Mouse (Mus musculus) kidney, postnatal 25 days (tissue): ENCODE results near the gene Deup1.

Experiments used
- DNase-seq, 2 experiments: peaks; one replicate each; pipeline ENCODE4 v3.0.0; 2021; ENCODE audit warnings: mixed read lengths in 2 of 2

Deup1 gene

DNA sequence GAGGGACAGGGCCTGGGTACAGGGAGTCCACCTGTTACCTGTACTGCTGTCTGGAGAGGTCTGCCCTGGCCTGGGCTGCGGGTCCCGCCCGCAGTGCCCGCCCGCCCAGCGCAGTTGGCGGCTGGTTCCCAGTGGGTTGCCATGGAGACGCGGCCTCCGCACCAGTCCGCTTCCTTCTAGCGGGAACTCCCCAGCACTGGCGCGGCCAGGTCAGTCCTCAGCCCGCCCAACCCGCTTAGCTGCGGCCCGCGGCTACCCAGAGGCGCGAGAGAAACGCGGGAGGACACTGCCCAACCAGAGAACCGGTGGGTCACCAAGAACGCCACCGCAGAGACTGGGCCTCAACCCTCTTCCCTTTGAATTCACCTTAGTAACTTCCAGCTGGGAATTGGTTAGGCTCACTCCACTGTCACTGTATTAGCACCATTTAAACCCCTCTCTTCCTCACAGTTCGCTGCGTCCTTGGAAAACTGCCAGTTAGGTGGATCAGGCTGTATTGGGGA is at the start of gene Deup1:
Gene Deup1 (minus strand): TSS at position 149 of the 503 bp plus-strand sequence.
- DNase-seq: peak; percentile 67 to 84

DNA sequence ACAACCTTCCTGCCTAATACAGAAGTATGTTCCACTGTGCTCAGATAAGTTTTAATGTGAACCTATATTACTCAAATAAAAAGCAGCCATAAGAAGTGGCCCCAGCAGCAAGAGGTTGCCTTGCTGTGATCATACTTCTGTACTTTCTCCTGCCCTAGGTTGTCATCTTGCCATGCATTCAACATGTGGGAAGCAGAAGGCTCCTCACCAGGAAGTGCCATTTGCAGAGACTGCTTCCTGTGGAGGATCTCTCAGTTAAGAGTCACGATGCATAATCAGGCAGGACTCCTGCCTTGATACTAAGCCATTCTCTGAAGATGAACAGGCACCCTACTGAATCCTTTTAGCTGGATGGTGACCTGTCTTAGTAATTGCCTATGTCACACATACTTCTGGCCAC is 44.5 kb upstream of the Deup1 start:
- DNase-seq: no peak

DNA sequence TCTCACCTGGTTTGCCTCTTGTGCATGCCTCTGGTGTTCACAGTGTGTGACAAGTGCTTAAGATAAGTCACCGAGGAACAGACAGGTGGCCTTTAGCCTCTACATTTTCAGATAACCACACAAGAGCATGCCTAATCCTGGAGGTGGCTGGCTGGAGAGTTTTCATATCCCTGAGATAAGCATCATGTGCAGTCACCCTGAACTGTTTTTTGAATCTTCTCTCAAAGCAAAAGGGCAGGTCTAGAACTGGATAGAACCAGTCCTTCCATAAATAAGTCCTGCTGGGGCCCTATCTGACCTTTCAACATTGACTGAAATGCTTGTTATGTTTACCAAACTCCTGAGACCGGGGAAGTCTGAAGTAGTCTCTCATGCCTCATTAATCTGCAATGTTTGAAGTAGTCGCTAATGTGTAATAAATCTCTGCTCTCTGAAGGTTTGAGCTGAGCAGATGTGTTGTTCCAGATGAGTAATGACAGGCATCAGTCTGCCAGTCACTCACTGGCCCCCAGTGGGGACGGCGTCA is 42.3 kb upstream of the Deup1 start:
- peak; percentile 19 to 44 for DNase-seq

DNA sequence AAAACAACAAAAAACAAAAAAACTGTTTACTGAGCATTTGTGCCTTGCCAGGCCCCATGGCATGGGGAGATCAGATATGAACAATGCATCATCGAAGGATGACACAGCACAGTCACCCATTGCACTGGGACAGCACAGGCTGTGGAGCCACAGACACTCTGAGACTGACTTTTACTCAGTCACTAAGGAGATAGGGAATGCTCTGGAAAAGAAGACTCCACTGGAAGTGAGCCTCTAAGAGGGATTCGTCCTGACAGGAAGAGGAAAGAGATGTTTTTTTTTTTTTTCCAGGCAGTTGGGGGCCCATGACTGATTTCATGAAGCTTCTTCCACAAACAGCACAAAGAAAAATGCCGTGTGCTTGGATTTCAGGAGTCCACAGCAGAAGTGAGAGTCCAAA is 41.7 kb upstream of the Deup1 start:
- no peak for DNase-seq

DNA sequence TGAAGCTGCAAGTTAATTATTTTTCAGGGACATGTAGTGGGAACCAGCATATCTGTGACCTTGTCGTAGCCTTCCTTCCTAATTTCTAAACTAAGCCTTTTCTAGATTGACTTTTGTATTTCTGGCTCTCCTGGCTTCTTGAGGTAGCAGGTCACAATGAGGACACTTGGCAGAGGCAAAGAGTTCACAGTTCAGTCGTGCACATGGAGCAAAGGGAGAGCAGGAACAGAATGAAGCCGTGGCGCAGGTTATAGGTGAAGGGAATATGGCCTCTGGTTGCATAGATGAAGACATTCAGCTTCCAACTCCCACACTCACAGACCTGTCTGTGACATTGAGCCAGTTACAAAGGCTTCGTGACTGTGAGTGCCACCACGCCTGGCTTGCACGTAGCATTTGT is 36.9 kb upstream of the Deup1 start:
- peak; percentile 62 to 72 for DNase-seq

DNA sequence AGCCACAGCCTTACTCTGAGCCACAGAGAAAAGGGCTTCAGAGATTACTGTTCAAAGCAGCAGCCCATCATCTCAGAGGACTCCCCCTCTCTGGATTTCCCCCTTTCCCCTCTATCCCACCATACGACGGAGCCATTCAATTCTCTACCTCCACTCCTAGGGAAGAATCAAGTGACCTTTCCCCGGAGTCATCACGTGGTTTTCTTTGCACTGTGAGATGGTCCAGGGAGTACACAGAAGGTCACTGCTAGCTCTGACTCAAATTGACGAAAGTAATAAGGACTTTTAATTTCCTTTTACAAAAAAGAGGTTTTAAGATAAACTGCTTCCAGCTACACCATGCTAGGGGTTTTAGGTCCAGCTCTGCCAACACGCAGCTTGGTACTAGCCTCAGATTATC is 31.3 kb upstream of the Deup1 start:
- peak in 1 of 2 experiments; percentile 26 for DNase-seq

DNA sequence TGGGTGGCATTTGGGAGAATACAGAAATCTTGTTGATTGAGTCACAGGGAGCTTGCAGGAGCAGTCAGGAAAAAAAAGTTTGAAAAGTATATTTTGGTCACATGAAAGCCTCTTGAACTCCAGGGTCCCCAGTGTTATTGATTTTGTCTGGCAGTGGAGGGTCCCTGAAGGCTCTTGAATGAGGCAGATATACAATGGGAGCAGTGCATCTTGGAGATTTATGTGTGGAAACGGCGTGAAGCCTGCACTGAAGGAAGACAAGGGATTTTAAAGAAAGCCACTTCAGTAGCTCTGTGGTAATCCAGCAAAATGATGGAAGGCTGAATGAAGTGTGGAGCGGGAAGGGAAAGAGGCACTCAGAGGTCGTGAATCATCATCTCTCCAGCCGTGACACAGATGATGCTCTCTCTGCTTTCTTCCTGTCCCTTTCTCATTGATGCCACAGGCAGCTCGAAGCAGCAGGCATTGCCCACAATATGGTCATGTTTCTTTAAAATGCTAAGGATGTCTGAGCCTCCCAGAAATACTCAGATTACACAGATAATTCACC is 30.6 kb upstream of the Deup1 start:
- DNase-seq: no peak

DNA sequence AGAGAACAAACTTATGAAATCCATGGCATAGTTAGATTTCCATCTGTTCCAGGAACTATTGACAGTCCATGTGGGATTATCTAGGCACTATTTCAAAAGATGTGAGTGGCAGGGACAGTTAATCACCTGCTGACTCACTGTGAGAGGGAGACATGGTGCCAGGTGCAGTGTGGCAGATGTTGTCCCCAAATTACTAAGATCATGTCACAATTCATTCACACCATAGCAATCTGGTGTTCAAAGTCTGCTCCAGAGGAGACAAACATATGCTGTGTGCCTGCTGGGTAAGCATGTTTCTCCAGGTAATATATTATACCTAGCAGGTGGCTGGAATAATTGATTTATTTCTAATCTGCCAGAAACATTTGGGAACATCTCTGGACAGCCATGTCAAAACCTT is 25.3 kb upstream of the Deup1 start:
- no peak for DNase-seq

DNA sequence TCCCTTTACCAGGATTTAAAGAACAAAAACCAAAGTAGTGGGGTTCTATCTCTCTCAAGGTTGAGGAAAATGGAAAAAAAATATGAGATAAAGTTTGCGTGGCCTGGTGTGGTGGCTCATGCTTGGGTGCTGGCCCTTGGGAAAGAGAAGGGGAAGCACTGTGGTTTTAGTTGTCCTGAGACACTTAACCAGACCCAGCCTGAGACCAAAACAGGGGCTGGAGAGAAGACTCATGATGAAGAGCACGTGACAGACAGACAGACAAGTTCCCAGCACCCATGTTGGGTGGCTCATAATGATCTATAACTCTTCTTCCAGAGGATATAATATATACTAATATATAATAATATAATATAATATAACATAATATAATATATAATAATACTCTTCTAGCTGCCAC is 22.2 kb upstream of the Deup1 start:
- no peak for DNase-seq

DNA sequence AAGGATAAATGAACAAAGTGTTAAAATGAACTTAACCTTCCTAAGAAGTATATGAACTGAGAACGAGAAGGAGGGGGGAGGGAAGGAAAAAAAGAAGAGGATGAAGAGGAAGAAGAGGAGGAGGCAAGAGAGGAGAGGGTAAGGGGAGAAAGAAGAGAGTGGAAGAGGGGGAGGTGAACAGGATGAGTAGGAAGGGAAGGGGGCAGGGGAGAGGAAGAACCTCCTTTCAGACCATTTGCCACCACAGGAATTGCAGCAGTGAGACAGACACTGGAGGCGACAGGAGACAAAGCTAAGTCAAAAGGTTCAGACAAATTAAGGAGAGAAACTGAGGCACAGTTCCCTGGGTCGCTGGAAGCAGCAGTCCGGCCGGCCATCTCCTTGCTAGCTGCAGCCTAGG is 349 bp downstream of the Deup1 start:
- DNase-seq: no peak

DNA sequence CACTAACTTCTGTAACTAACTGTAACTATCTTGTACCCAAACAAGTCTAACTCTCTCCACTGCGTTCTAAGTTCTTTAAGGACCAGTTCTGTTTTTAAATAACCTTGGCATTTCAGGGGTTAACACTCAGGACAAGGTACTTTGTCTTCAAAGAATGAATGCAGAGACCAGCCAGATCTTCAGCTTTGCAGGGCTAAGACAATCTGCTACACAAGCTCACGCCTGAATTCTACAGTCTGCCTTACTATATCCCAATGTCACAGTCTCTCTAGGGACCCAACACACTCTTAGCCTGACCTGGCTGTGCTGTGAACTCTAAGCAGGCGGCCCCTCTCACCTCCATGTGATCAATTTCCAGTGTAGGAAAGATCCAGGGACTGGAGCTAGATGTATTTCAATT is 3.0 kb downstream of the Deup1 start:
- DNase-seq: no peak

DNA sequence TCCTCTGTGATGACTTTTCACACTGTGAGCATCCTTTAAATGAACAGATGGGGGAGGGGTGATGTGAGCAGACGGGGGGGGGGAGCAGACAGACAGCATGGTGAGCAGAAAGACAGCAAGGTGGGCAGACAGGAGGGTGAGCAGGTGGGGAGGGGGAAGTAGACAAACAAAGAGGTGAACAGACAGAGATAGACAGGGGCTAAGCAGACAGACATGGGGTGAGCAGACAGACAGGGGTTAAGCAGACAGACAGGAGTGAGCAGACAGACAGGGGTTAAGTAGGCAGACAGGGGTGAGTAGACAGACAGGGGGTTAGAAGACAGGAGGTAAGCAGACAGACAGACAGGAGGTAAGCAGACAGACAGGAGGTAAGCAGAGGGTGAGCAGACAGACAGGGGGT is 8.0 kb downstream of the Deup1 start:
- no peak for DNase-seq

DNA sequence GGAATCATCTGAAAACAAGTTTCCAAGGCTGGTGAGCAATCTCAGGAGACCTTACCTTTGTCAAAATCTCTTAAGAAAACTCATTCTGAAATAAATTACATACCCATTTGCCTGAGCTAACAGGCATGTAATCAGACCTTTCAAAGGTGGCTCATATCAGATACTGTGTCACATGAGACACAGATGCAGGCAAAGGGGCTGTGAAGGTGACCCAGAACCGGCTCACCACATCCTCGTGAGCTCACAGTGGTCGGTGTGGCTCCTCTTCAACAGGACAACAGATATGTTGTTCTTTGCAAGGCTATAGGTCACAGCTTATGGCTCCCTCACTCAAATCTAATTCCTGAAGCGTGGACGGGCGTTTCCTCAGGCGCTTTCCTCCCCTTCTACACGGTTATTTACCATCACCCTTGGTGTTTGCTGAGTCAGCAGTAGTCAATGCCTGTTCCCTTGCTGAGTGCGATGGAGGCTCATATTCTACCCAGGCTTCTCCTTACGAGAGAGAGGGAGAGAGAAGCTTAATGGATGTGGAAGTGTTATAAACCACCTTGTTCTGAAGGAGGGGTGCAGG is 8.6 kb downstream of the Deup1 start:
- DNase-seq: no peak

DNA sequence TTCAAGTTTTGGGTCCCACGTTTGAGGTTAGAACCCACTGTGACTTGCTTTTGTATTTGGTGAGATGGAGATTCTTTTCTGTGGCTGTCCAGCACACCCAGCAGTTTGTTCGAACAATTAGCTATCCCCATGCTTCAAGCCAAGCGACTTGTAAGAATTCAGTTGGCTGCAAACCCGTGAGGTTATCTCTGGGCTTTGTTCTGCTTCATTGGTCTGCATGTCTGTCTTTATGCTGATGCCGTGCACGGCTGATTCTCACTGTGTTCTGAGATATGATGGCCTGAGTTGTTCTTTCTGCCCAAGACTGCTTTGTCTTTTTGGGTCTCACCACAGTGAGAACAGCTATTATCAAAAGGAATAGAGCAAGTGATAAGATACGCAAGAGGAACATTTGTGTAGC is 10.7 kb downstream of the Deup1 start:
- no peak for DNase-seq

DNA sequence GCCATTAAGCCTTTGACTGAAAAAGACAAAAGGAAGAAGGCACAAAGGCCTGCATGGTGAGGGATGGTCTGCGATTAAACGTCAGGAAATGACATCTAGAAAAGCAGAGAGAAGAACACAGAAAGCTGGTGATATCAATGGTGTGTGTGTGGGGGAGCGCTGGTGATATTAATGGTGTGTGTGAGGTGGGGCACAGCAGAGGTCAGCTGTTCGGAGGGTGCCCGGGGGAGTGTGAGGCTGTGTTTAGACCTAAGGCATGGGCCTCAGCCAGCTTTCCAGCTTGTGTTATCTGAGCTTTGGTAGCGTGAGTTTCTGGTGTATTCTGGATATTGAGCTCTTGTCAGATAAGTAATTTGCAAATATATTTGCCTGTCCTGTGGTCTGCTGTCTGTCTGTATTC is 11.3 kb downstream of the Deup1 start:
- no peak for DNase-seq

DNA sequence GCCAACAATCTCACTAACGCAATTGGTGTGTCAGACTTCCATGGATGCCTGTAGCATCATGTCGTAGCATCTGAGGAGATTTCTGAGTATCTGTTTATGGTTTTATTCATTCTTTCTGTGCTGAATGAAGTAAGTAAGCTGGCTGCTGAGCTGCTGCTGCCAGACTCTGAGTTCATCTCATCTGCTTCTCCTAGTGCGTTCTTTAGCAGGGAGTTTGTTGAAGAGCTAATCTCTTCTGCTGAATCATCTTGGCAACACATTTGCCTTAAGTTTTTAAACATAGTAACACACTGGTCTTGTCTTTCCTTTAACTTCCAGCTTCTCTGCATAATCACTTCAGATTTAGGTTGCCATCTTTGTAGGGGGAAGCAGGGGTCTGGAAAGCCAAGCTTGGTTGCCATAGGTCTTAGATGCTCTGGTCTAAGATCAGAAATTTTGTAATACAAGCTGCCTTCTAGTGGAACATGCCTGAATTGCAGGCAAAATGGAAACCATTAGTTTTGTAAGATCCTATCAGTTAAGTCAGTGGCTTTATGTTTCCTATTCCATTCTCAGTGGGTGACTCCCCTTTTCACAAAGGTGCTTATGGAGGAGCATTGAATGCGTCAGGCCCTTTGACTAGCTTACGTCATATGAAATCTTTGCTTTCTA is 18.3 kb downstream of the Deup1 start:
- no peak for DNase-seq

DNA sequence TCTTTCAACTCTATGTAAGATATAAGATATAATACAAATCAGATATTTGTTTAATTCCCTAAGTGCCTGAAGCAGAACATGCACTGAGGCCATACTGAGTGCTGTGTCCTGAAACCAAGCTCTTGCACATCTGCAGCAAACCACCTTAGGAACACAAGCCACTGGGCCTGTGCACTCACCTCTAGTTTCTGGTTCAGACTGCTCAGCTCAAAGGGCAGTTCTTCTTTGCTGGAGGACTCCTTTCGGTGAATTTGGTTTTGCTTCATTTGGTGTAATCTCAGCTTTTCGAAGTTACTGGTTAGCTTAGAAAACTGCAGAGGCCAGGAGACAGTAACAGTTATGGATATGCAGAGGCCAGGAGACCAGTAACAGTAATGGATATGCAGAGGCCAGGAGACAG is 20.1 kb downstream of the Deup1 start:
- DNase-seq: peak; percentile 32 to 48

DNA sequence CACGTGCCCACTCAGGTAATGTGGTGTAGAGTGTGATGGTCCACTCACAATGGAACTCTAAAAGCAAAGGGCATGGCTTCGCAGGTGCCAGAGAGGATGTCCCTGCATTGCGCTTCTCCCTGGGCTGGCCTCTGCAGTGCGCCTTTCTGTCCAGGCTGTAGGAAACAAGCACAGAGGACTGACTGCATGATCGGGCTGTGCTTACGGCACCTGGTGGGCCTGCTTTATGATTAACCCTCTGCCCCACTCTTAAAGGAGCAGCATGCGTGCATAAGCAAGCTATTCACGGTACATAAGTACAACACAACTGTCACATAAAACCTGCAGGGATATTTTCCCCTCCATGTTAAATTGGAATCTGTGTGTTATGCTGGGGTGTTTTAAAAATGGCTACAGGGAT is 24.6 kb downstream of the Deup1 start:
- DNase-seq: peak; percentile 42 to 74

DNA sequence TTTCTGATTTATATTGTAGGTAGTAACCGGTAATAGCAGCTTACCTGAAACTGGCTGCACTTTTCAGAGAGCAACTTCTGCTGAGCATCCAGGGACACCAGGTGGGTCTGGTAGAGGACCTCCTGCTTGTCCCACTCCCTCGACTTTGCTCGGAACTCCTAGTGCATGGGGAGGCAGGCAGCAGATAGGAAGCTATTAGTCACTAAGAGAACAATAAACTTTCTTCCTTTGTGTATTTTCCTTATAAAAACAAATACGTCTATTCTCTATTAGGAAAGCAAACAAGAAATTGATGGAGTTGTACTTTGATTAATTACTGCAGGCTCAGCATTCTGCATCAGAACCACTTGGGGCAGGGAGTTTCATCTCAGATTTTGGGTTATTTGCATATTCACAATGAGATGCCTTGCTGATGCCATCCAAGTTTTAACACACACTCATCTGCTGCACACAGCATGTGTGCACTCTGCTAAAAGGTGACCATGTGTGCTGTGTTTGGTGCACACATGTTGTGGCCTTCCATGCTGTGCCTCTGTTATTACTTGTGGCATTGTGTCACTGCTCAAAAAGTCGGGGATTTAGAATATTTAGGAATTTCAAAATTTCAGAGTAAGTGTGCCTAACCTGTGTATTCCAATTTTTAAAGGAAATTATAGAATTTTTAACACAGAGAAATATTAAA is 26.7 kb downstream of the Deup1 start:
- DNase-seq: no peak

DNA sequence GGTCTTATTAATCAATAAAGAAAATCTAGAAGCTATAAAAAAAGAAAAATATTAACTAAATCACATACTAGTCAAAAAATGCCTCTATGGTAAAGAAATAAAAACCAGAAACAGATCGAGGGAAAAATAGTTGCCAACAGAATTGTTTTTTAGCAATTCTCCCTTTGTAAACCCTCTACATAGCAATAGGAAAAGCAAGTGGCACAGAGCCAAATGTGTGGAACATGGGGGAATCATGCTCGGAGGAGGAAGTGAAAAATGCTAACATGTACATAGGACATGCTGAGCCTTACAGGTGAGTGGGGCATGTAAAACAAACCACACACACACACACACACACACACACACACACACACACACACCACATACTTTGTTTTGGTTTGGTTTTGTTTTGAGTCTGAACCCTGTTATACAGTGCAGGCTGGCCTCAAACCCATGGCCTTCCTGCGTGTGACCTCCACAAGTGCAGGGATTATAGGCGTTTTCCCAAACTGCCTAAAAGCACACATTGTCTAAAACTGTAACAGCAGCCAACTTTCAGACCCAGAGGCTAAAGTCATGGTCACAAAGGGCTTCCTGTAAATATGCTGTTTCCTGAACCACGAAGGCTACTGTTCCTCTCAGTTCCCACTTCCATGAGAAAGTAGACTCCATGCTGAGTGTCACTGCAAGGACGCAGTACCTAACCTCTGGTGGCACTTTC is 27.4 kb downstream of the Deup1 start:
- DNase-seq: peak in 1 of 2 experiments; percentile 6

DNA sequence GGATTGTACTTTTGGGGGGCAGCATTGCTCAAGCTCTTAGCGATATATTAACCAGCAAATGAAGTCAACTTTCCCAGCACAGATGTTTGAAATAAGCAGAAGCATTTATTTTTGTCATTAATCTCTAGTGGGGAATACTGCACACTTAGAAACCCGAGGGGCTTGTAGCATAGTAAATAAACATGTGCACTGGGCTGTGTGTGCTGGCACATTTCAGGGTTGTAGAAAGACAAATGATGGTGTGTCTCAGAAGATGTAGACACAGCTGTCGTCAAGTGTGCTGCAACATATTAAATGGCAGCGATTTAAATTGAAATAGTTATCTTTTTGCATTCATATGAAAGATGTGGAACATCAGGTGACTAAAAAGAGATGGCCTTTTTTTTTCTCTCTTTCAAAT is 31.1 kb downstream of the Deup1 start:
- no peak for DNase-seq

DNA sequence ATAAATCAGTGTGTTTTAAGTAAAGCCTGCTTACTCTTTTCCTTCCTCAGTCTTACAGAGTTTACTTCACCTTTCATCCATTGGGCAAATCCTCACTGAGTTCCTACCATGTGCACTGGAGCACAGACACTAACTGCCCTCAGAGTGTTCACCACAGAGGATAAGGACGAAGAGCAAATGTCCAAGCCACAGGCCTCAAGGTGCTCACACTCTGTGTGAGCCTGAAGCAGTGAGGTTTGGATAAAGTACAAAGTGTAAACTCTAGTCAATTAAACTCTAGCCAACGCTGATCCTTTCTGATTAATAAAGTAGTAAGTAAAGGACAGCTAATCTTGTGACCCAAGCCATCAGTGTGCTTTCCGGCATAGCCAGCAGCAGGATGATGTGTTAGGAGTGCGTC is 33.6 kb downstream of the Deup1 start:
- DNase-seq: peak; percentile 9 to 45
